Mouse (Mus musculus) MEL (cell line): ENCODE results near the gene Sucla2. TPM values are rescaled to one million over a fixed set of nuclear protein-coding genes. Genes with fewer than 3 reads are reported as not detected.

Source experiments
- DNase-seq: peaks from one replicate; pipeline ENCODE4 v3.0.0; 2011; ENCODE audit warnings: low read depth, low spot score
- H3K27ac ChIP-seq: 2 replicates; pipeline ENCODE4 v1.5.1; 2012; ENCODE audit warnings: low read depth, mild to moderate bottlenecking, control low read depth, low read length, moderate library complexity; ENCODE audit not compliant: control insufficient read depth
- H3K27me3 ChIP-seq, 2 experiments: fragments of 150-350 bp in 1 of 2; sonication (generic) in 1 of 2; 2 replicates each; pipeline ENCODE4 v1.6.1; 2012; ENCODE audit warnings: low read length in 2 of 2, mild to moderate bottlenecking in 2 of 2, improper control_type of control experiment in 1 of 2, moderate library complexity in 1 of 2; ENCODE audit not compliant: insufficient read depth in 2 of 2, control insufficient read depth in 1 of 2
- H3K36me3 ChIP-seq, 2 experiments: 2 replicates each; pipeline ENCODE4 v1.6.1; 2012 to 2014; ENCODE audit warnings: low read length in 2 of 2, improper control_type of control experiment in 1 of 2, inconsistent platforms in 1 of 2, mild to moderate bottlenecking in 1 of 2; ENCODE audit not compliant: insufficient read depth in 2 of 2, control insufficient read depth in 1 of 2
- H3K4me1 ChIP-seq, 2 experiments: fragments of 150-350 bp in 1 of 2; sonication (generic) in 1 of 2; 2 replicates each; pipeline ENCODE4 v1.6.1; 2012; ENCODE audit warnings: low read length in 2 of 2, improper control_type of control experiment in 1 of 2, mild to moderate bottlenecking in 1 of 2; ENCODE audit not compliant: insufficient read depth in 2 of 2, control insufficient read depth in 1 of 2
- H3K4me3 ChIP-seq, 2 experiments: fragments of 150-350 bp in 1 of 2; sonication (generic) in 1 of 2; 2 replicates each; pipeline ENCODE4 v1.5.1; 2012; ENCODE audit warnings: low read depth in 2 of 2, low read length in 2 of 2, mild to moderate bottlenecking in 2 of 2, moderate library complexity in 2 of 2, control low read depth in 1 of 2, improper control_type of control experiment in 1 of 2; ENCODE audit not compliant: control insufficient read depth in 1 of 2, insufficient read depth in 1 of 2
- H3K79me2 ChIP-seq: 2 replicates; pipeline ENCODE4 v1.6.1; 2012; ENCODE audit warnings: mild to moderate bottlenecking, low read length, moderate library complexity; ENCODE audit not compliant: control insufficient read depth, poor library complexity, insufficient read depth
- H3K9ac ChIP-seq: 2 replicates; pipeline ENCODE4 v1.6.1; 2012; ENCODE audit warnings: low read depth, mild to moderate bottlenecking, control low read depth, low read length, moderate library complexity; ENCODE audit not compliant: control insufficient read depth, poor library complexity, severe bottlenecking
- H3K9me3 ChIP-seq: fragments of 150-350 bp; sonication (generic); replicated peaks from 2 replicates; pipeline ENCODE4 v1.6.1; 2012; ENCODE audit warnings: mild to moderate bottlenecking, low read length, improper control_type of control experiment, moderate library complexity; ENCODE audit not compliant: insufficient read depth
- CTCF ChIP-seq, 3 experiments: IDR thresholded peaks in 2 of 3; conservative IDR thresholded peaks in 1 of 3; 2 replicates each; pipeline ENCODE4 v1.5.1; 2011 to 2012; ENCODE audit warnings: low read length in 3 of 3, low read depth in 2 of 3, mild to moderate bottlenecking in 2 of 3, improper control_type of control experiment in 1 of 3, inconsistent platforms in 1 of 3, mixed read lengths in 1 of 3, moderate library complexity in 1 of 3; ENCODE audit not compliant: control insufficient read depth in 1 of 3, insufficient read depth in 1 of 3, poor library complexity in 1 of 3, severe bottlenecking in 1 of 3
- E2F4 ChIP-seq: IDR thresholded peaks from 2 replicates; pipeline ENCODE4 v1.6.1; 2011; ENCODE audit warnings: low read depth, low read length, improper control_type of control experiment, borderline replicate concordance
- ELF1 ChIP-seq: IDR thresholded peaks from 2 replicates; pipeline ENCODE4 v1.6.1; 2014; ENCODE audit warnings: low read depth, mild to moderate bottlenecking, inconsistent platforms, low read length, improper control_type of control experiment, moderate library complexity
- EP300 ChIP-seq, 2 experiments: IDR thresholded peaks; 2 replicates each; pipeline ENCODE4 v1.6.1; 2011; ENCODE audit warnings: improper control_type of control experiment in 2 of 2, low read length in 2 of 2, low read depth in 1 of 2, mild to moderate bottlenecking in 1 of 2
- GATA1 ChIP-seq: IDR thresholded peaks from 2 replicates; pipeline ENCODE4 v1.6.1; 2011; ENCODE audit warnings: low read depth, low read length, improper control_type of control experiment
- JUND ChIP-seq: IDR thresholded peaks from 2 replicates; pipeline ENCODE4 v1.6.1; 2011; ENCODE audit warnings: low read depth, mild to moderate bottlenecking, improper control_type of control experiment, low read length
- KAT2A ChIP-seq: conservative IDR thresholded peaks from 2 replicates; pipeline ENCODE4 v1.6.1; 2012; ENCODE audit warnings: low read depth, low read length, improper control_type of control experiment, inconsistent platforms
- MAFK ChIP-seq: IDR thresholded peaks from 2 replicates; pipeline ENCODE4 v1.6.1; 2011; ENCODE audit warnings: low read depth, mild to moderate bottlenecking, low read length, improper control_type of control experiment, borderline replicate concordance
- MAZ ChIP-seq: IDR thresholded peaks from 2 replicates; pipeline ENCODE4 v1.6.1; 2012; ENCODE audit warnings: low read depth, mild to moderate bottlenecking, inconsistent platforms, low read length, improper control_type of control experiment
- MEF2A ChIP-seq: IDR thresholded peaks from 2 replicates; pipeline ENCODE4 v1.6.1; 2014; ENCODE audit warnings: low read depth, mild to moderate bottlenecking, inconsistent platforms, low read length, improper control_type of control experiment; ENCODE audit not compliant: poor library complexity, insufficient replicate concordance, severe bottlenecking; ENCODE audit errors: extremely low read depth
- NRF1 ChIP-seq: IDR thresholded peaks from 2 replicates; pipeline ENCODE4 v1.6.1; 2014; ENCODE audit warnings: low read depth, mild to moderate bottlenecking, inconsistent platforms, low read length, improper control_type of control experiment, moderate library complexity; ENCODE audit not compliant: poor library complexity, insufficient read depth, severe bottlenecking
- POLR2A ChIP-seq, 2 experiments: IDR thresholded peaks; 2 replicates each; pipeline ENCODE4 v1.6.1; 2011 to 2012; ENCODE audit warnings: low read length in 2 of 2, mild to moderate bottlenecking in 2 of 2, control low read depth in 1 of 2, improper control_type of control experiment in 1 of 2, low read depth in 1 of 2, moderate library complexity in 1 of 2; ENCODE audit not compliant: control insufficient read depth in 1 of 2, insufficient read depth in 1 of 2, poor library complexity in 1 of 2
- POLR2AphosphoS2 ChIP-seq: IDR thresholded peaks from 2 replicates; pipeline ENCODE4 v1.6.1; 2011; ENCODE audit warnings: low read length, improper control_type of control experiment
- POLR2AphosphoS5 ChIP-seq: IDR thresholded peaks from 2 replicates; pipeline ENCODE4 v1.6.1; 2012; ENCODE audit warnings: low read depth, borderline replicate concordance, mild to moderate bottlenecking, inconsistent platforms, low read length, moderate library complexity, mixed read lengths
- SMC3 ChIP-seq: IDR thresholded peaks from 2 replicates; pipeline ENCODE4 v1.6.1; 2011; ENCODE audit warnings: low read depth, low read length, improper control_type of control experiment
- TCF12 ChIP-seq: IDR thresholded peaks from 2 replicates; pipeline ENCODE4 v1.6.1; 2014; ENCODE audit warnings: low read depth, mild to moderate bottlenecking, inconsistent platforms, low read length, improper control_type of control experiment, moderate library complexity
- UBTF ChIP-seq: IDR thresholded peaks from 2 replicates; pipeline ENCODE4 v1.6.1; 2012; ENCODE audit warnings: low read depth, mild to moderate bottlenecking, inconsistent platforms, low read length, improper control_type of control experiment, moderate library complexity, borderline replicate concordance; ENCODE audit not compliant: insufficient read depth
- USF2 ChIP-seq, 2 experiments: IDR thresholded peaks; 2 replicates each; pipeline ENCODE4 v1.6.1; 2011 to 2012; ENCODE audit warnings: improper control_type of control experiment in 2 of 2, low read length in 2 of 2, borderline replicate concordance in 1 of 2, inconsistent platforms in 1 of 2, low read depth in 1 of 2, mild to moderate bottlenecking in 1 of 2; ENCODE audit not compliant: insufficient read depth in 1 of 2
- ZC3H11A ChIP-seq: IDR thresholded peaks from 2 replicates; pipeline ENCODE4 v1.6.1; 2012; ENCODE audit warnings: low read depth, mild to moderate bottlenecking, inconsistent platforms, low read length, improper control_type of control experiment
- ZKSCAN1 ChIP-seq: IDR thresholded peaks from 2 replicates; pipeline ENCODE4 v1.6.1; 2012; ENCODE audit warnings: low read depth, mild to moderate bottlenecking, inconsistent platforms, low read length, improper control_type of control experiment, moderate library complexity
- polyA plus RNA-seq, 2 experiments: library from polyadenylated mRNA; stranded (reverse) in 1 of 2; unstranded in 1 of 2; fragments of >175 nt in 1 of 2; fragments of >200 nt in 1 of 2; gene quantifications; 2 replicates each; pipeline versions ENCODE4 v1.2.1 to v1.2.4; 2012; ENCODE audit warnings: low replicate concordance in 2 of 2, low read depth in 1 of 2; ENCODE audit not compliant: insufficient read length in 2 of 2, insufficient read depth in 1 of 2, missing spikeins in 1 of 2
- total RNA-seq: library from RNA; depleted of rRNA; stranded (reverse); fragments of 300-350 nt; gene quantifications from 2 replicates; pipeline ENCODE4 v1.2.3, GENCODE M21; 2012

The Sucla2 gene
- total and polyA plus RNA-seq, 3 experiments: 59.4 to 65.5 (median 61.6) TPM

DNA sequence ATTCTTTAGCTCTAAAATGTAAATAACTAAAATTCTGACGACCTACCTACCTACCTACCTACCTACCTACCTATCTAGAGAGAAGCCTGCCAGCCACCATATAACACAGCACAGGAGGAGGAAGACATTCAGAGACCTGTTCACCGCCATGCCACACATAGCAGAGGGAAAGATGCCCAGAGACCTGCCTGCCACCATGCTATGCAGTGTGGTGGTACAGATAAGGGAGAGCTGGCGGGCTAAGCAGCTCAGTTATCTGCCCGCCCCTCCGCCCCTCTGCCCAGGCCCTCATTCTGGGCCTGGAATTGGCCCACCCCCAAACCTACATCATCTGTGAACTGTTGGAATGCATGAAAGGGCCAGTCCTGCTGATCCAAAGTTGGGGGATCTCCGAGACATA lies 31.0 kb upstream of the Sucla2 start:
- peaks cover 2 to 4% of the 10 kb centered on the region in 2 experiments; a peak in 3 of 4 replicates for H3K27me3 ChIP-seq
- no peaks in the 10 kb centered on the region for H3K36me3 ChIP-seq
- H3K79me2 ChIP-seq: no peaks in the 10 kb centered on the region
- no peaks in the 10 kb centered on the region for H3K4me1 ChIP-seq
- no peak overlapping the region for H3K27ac ChIP-seq
- no peak for TF ChIP-seq POLR2AphosphoS2
- TF ChIP-seq POLR2A (IDR thresholded peaks at IDR 0.05; ENCODE audit: control insufficient read depth in 1 of 2, insufficient read depth in 1 of 2, low read depth in 1 of 2, low read length in 2 of 2, poor library complexity in 1 of 2): no peak
- no peak for TF ChIP-seq MAFK
- no peak for TF ChIP-seq UBTF
- TF ChIP-seq CTCF (IDR thresholded peaks at IDR 0.05 in 2 of 3, conservative IDR thresholded peaks at IDR 0.05 in 1 of 3; ENCODE audit: control insufficient read depth in 1 of 3, insufficient read depth in 1 of 3, low read depth in 2 of 3, low read length in 3 of 3, poor library complexity in 1 of 3, severe bottlenecking in 1 of 3): no peak
- no peak for TF ChIP-seq JUND
- TF ChIP-seq TCF12: no peak
- TF ChIP-seq NRF1: no peak
- no peak for TF ChIP-seq ELF1
- no peak for TF ChIP-seq MAZ
- no peak for TF ChIP-seq POLR2AphosphoS5
- no peak for TF ChIP-seq ZKSCAN1
- no peak for TF ChIP-seq SMC3
- no peak for TF ChIP-seq USF2 (IDR thresholded peaks at IDR 0.05; ENCODE audit: borderline replicate concordance in 1 of 2, insufficient read depth in 1 of 2, low read depth in 1 of 2, low read length in 2 of 2)
- no peak for TF ChIP-seq EP300 (IDR thresholded peaks at IDR 0.05; ENCODE audit: low read depth in 1 of 2, low read length in 2 of 2)
- no peak for TF ChIP-seq KAT2A
- TF ChIP-seq E2F4: no peak
- TF ChIP-seq GATA1: no peak
- no peak overlapping the region for H3K9ac ChIP-seq
- no peaks in the 10 kb centered on the region for H3K9me3 ChIP-seq
- DNase-seq: no peak
- H3K4me3 ChIP-seq: no peak overlapping the region

GRCm38 (mm10) chr14:73495753-73496152 lies 29.4 kb upstream of the Sucla2 start:
- DNase-seq: no peak

More at GRCm38 (mm10) chr14:73495753-73496152, 29.4 kb upstream of the Sucla2 start:
- TF ChIP-seq ZKSCAN1: no peak
- no peak for TF ChIP-seq ZC3H11A
- no peak for TF ChIP-seq POLR2AphosphoS2
- TF ChIP-seq MEF2A: no peak
- Histone ChIP-seq H3K36me3 (no peaks in the 10 kb centered on the region), H3K27ac (no peak overlapping the region), H3K4me3 (no peak overlapping the region), H3K9me3 (no peaks in the 10 kb centered on the region), H3K9ac (no peak overlapping the region), H3K4me1 (no peaks in the 10 kb centered on the region), H3K79me2 (no peaks in the 10 kb centered on the region), H3K27me3 (peaks cover 2 to 4% of the 10 kb centered on the region in 2 experiments; a peak in 3 of 4 replicates)
